Mouse (Mus musculus): ENCODE measurements around the gene Shpk.

DNA sequence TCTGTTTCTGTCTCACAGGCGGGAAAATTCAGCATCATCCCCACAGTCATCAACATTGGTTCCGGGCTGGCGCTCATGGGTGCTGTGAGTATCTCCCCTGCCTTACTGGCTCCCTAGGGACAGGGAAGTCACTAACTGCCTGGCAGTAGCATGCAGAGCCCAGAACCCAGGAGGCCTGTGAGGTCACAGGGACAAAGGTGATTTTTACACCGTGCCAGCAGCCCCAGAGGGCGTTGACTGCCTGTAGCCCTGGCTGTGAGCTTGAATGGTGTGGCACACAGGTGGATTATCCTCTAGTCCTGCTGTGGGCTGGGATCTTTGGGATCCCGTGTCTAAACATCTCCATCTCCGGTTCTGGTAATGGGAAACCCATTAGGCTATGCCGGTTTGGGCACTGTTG is 31.2 kb upstream of the Shpk start:
- TF ChIP-seq POLR2A (IDR thresholded peaks at IDR 0.05; ENCODE audit: insufficient read depth, low read length) (no peak), CTCF (IDR thresholded peaks at IDR 0.05; ENCODE audit: low read depth, low read length) (no peak), EP300 (IDR thresholded peaks at IDR 0.05; ENCODE audit: insufficient read depth, low read depth, low read length) (no peak)
